Mouse (Mus musculus) neural tube, embryonic 10.5 days (tissue): ENCODE results near the gene Srd5a2.
A peak's percentile ranks its signal among the peaks of the same experiment; 100 is the strongest.
"Not testable (repeated sequence)": the region's sequence is repeated elsewhere in the genome, so short reads cannot be mapped to it uniquely, and the experiment has no call there.

Experiments
- DNase-seq: peaks from one replicate; pipeline ENCODE4 v3.0.0-alpha.2; 2017; ENCODE audit warnings: low spot score; ENCODE audit errors: extremely low spot score

Srd5a2 gene

GRCm38 (mm10) chr17:74047210-74048082 lies at the start of gene Srd5a2:
Gene Srd5a2 (minus strand): TSS chr17:74047916.
- DNase-seq: peak; percentile 55

GRCm38 (mm10) chr17:74088886-74089678 lies 41.4 kb upstream of the Srd5a2 start:
- DNase-seq: no peak

- no peak for DNase-seq
Measured at GRCm38 (mm10) chr17:74088016-74088415, 40.3 kb upstream of the Srd5a2 start.

GRCm38 (mm10) chr17:74083370-74083769 lies 35.7 kb upstream of the Srd5a2 start:
- no peak for DNase-seq

DNA sequence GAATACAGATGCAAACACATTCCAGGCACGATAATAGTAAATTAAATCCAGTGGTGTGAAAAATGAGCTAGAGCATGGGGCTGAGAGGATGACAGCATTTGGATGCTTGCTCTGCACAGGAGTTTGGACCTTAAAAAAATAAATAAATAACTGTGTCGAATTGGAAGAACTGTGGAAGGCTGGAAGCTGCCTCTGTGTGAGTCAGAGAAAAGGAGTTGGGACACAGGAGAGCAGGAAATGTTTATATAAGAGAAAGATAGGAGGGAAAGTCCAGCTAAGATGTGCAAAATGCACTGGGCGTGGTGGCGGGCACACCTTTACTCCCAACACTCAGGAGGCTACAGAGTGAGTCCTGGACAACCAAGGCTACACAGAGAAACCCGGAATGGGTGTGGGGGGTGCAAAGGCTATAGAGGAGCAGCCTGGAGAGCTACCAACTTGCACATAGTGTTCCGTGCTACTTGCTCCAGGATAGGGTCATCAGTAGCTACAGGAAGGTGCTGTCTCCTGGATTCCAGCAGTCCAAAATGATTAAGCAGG lies 32.4 kb upstream of the Srd5a2 start:
- DNase-seq: no peak

DNA sequence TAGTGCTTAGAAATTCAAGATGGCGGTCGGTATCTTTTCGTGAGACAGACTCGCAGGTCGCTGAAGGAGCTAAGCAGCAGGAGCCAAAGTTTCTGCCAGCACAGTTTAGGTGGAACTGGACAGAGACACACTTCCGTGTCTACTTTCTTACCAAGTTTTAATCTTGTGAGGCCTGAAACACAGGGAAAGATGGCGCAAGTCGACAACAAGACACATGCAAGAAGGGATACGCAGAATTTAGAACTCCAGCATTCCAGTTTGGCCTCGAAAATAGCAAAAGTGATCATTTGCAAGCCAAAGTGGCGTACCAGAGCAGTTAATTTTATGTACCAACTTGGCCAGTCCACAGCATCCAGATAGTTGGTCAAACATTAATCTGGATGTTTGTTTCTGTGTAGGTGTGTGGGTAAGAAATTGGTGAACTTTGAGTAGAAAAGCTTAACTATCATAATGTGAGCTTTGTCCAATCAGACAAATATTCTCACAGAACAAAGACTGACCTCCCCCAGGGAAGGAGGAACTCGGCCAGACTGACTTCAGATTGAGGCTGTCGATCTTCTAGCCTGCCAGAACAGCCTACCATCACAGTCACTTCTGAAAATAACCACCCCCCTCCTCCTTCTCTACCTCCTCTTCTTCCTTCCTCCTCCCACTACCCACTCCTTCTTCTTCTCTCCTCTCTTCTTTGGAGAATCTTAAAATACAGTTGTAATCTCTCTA lies 31.2 kb upstream of the Srd5a2 start:
- DNase-seq: no peak

GRCm38 (mm10) chr17:74073067-74073466 lies 25.4 kb upstream of the Srd5a2 start:
- not testable (repeated sequence) for DNase-seq

DNA sequence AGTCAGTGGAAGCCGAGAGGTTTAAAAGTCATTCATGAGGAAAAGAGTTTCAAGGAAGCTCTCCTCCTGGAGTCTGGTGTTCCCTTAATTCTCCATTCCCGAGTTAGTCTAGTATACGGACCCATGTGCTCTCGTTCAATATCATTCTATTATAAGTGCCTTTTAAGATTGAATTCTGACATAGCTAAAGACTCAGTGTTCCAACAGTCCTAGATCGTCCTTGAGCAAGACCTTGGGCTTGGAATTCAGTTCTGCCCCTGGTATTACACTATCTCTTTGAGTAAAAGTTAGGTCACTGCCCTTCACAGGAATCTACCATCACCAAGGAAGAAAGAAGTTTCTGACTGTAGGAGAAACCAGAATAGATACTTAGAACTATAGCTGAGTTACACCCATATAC lies 15.0 kb upstream of the Srd5a2 start:
- DNase-seq: not testable (repeated sequence)

- peak; percentile 23 for DNase-seq
Measured at GRCm38 (mm10) chr17:74048229-74048816, 607 bp upstream of the Srd5a2 start.

- no peak for DNase-seq
Measured at GRCm38 (mm10) chr17:74043754-74044153, 4.0 kb downstream of the Srd5a2 start.

DNA sequence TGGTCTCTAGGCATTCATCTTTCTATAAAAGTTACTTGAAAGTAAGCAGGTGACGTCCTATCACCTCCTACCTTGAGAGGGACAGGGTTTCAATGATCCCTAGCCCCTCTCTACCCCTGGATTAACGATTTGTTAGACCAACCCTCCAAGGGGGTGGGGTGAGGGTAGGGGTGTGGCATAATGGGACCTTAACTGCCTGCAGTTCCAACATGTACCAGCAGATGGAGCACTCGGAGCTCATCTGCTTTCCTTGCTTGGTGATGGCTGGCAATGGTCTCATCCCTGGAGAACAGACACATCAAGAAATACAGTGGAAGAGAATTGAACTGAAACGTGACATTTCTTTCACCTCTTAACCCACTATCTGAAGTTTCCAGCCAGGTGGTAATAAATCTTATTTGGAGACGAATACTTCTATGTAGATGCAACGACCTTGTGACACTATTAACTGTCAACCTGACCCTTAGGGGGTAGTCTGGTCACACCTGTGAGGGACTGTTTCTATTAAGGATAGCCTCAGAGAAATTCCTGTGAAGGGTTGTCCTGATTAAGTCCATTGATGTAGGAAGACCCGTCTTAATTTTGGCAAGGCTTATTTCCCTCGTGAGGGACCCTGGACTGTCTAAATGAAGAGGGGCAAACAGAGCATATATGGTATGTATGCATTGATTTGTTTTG lies 27.1 kb downstream of the Srd5a2 start:
- peak; percentile 86 for DNase-seq

DNA sequence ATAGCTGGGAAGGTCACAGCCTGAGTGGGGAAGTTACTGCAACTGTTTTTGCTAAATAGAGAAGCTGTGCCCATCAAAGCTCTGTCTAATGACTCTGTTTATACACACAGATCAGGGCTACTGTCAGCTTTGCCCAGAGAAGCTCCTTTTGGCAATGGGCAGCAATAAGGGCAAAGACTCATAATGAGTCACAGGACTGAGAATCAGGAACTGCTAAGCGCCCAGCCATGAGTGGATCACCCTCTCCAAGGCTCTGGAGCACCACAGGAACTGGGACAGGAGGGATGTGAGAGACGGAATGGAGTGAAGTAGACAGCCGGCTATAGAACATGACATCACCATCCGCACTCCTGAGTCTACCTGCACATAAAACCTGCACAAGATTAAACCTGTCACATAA lies 29.4 kb downstream of the Srd5a2 start:
- DNase-seq: no peak

DNA sequence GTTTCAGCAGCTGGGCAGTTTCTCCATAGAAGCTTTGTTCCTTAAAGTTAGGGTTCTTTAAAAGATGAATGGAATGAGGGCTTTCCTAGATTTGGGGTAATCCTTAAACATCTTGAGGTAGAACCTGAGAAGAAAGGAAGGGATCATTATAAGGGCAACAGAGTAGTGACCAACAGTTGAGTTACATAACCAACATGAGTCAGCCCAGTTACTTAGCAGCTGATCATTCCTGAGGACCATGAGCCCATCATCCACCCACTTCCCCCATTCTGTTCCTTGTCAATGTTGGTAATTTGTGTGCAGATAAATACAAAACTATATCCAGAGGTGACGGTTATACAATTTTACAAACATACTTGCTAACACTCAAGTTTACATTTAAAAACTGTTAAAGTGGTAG lies 30.1 kb downstream of the Srd5a2 start:
- DNase-seq: no peak

DNA sequence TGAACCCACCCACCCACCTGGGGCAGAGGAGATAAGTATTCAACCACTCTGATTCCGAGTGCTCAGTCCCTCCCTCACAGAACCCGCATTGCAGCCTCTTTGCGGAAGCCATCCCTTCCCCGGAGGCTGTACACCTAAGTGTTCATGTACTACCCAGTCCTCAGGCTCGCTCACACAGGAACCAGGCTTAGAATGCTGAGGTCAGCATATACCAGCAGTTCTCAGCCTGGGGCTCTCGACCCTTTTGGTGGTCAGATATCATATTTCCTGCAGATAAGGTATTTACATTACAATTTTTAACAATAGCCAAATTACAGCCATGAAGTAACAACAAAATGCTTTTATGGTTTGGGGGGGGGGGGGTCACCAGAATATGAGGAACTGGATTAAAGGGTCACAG lies 32.6 kb downstream of the Srd5a2 start:
- DNase-seq: no peak

DNA sequence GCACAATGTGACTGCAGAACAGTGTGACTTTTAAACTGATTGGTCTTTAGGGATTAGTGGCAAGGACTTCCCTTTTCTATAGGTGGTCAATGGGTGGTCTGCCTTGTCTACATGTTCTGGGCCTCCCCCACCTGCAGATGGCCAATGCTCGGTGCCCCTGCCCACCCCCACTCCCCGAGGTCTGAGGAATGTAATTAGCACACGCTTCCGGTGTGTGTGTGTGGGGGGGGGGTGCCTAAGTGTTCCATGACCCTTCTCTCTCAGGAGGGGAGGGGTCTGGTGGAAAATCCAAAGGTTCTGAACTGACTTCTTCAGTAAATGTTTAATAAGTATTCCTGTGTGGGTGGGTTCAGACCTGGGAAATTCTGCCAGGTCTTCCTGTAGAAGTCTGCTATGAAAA lies 39.0 kb downstream of the Srd5a2 start:
- DNase-seq: no peak

DNA sequence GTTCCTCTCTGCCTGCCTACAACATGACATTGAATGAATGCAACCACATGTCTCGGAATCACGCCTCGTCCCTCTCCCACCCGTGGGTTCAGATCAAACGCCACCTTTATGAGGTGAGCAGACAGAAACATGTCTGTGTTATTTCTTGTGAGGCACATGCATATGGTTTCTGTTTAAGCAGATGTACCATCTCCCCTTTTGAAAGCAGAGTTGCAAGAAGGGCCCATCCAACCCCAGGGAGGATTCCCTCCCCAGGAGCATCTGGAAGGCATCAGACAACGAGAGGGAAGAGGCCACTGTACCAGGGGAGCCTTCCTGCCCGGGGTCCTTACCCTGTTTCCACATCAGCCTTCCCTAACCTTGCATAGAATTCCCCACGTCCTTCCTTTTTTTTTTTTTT lies 40.7 kb downstream of the Srd5a2 start:
- no peak for DNase-seq

DNA sequence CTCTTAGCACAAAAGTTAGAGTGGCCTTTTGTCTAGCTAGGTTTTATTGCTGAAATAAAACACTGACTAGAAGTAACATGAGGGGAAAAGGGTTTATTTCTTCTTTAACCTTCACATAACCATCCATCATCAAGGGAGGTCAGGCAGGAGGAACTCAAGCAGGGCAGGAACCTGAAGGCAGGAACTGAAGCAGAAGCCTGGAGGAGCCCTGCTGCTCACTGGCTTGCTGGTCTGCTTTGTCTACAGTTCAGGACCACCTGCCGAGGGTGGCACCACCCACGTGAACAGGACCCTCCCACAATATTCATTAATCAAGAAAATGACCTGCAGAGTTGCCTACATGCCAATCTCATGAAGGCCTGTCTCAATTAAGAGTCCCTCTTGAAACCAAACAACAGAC lies 45.3 kb downstream of the Srd5a2 start:
- no peak for DNase-seq

GRCm38 (mm10) chr17:73995907-73996645 lies 51.6 kb downstream of the Srd5a2 start:
- DNase-seq: no peak

- DNase-seq: no peak
Measured at GRCm38 (mm10) chr17:73991264-73991663, 56.5 kb downstream of the Srd5a2 start.

DNA sequence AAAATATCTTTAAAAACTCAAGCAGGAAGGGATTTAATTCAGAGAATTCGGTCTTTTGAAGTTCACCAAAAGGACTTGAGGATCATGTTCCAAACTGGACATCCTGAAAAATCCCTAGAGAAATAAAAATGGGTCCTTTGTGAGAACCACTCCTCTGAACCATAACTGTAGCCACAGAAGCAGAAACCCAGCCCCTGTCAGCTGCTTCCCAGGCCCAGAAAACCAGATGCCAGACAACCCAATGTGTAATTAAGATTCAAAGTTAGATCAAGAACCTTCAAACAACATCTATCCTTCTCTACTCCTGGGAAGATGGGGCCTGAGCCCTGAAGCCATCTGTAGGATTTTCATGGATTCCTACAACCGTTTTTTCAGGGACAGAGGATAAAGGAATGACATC lies 61.1 kb downstream of the Srd5a2 start:
- DNase-seq: no peak
